Mouse (Mus musculus) liver, embryonic 11.5 days (tissue): Measurements from ENCODE around the gene Ppm1l. TPM values are rescaled to one million over a fixed set of nuclear protein-coding genes. Genes with fewer than 3 reads are reported as not detected.

Experiments used
- ATAC-seq: fragments of 200-750 bp; cut with Nextera tagmentation; replicated peaks from 2 replicates; pipeline ENCODE4 v1.8.0; 2017; ENCODE audit warnings: moderate number of reproducible peaks, mild to moderate bottlenecking, moderate TSS enrichment, moderate library complexity; ENCODE audit not compliant: low FRiP score
- DNase-seq: peaks from one replicate; pipeline ENCODE4 v3.0.0-alpha.2; 2017; ENCODE audit warnings: low spot score
- H3K27ac ChIP-seq: fragments of 300-500 bp; sonication (generic); 2 replicates; pipeline ENCODE4 v1.5.1; 2014; ENCODE audit warnings: mild to moderate bottlenecking, low read depth, low read length, control low read depth
- H3K27me3 ChIP-seq: fragments of 300-500 bp; sonication (generic); replicated peaks from 2 replicates; pipeline ENCODE4 v1.6.1; 2014; ENCODE audit warnings: low read length, mixed read lengths; ENCODE audit not compliant: control insufficient read depth, insufficient read depth
- H3K36me3 ChIP-seq: fragments of 300-500 bp; sonication (generic); 2 replicates; pipeline ENCODE4 v1.6.1; 2014; ENCODE audit warnings: mild to moderate bottlenecking, low read length, moderate library complexity, mixed read lengths; ENCODE audit not compliant: control insufficient read depth, insufficient read depth
- H3K4me1 ChIP-seq: fragments of 300-500 bp; sonication (generic); replicated peaks from 2 replicates; pipeline ENCODE4 v1.6.1; 2014; ENCODE audit warnings: low read length, mixed read lengths; ENCODE audit not compliant: control insufficient read depth, insufficient read depth
- H3K4me2 ChIP-seq: fragments of 300-500 bp; sonication (generic); 2 replicates; pipeline ENCODE4 v1.6.1; 2014; ENCODE audit warnings: mild to moderate bottlenecking, control low read depth, moderate library complexity
- H3K4me3 ChIP-seq: fragments of 300-500 bp; sonication (generic); 2 replicates; pipeline ENCODE4 v1.5.1; 2014; ENCODE audit warnings: low read depth, low read length, control low read depth
- H3K9ac ChIP-seq: fragments of 300-500 bp; sonication (generic); 2 replicates; pipeline ENCODE4 v1.6.1; 2014; ENCODE audit warnings: low read depth, low read length, control low read depth
- H3K9me3 ChIP-seq: fragments of 300-500 bp; sonication (generic); 2 replicates; pipeline ENCODE4 v1.6.1; 2016; ENCODE audit warnings: low read length, inconsistent platforms, mixed read lengths; ENCODE audit not compliant: control insufficient read depth
- WGBS: fragments of 180-500 bp; shearing (Covaris S2); extraction: QIAGEN DNeasy Blood & Tissue Kit; methylation state at CpG from one replicate; pipeline ENCODE4 v1.1.7; 2014; 5-methylcytosine and 5-hydroxymethylcytosine counted together
- polyA plus RNA-seq: library from polyadenylated mRNA; unstranded; fragments of >200 nt; fragmentation: Nextera tagmentation; extraction: Ambion mirVana; gene quantifications from 2 replicates; pipeline ENCODE4 v1.2.1, GENCODE M21; 2014

Gene Ppm1l
- polyA plus RNA-seq, 1 experiment from 2014 or later = 8.2 TPM

GRCm38 (mm10) chr3:69346514-69346913, 29.9 kb downstream of the Ppm1l start:
- H3K27me3 ChIP-seq = no peaks in the 10 kb centered on the region
- H3K9ac ChIP-seq = no peak overlapping the region
- H3K4me1 ChIP-seq = peaks cover 22% of the 10 kb centered on the region; the same call in 1 of the 2 replicates
- WGBS = 85% methylated on average over 4 of the region's 4 CpGs
- no peak overlapping the region for H3K4me3 ChIP-seq
- H3K36me3 ChIP-seq = no peaks in the 10 kb centered on the region
- no peak overlapping the region for H3K4me2 ChIP-seq
- ATAC-seq = no peak
- DNase-seq = no peak
- H3K9me3 ChIP-seq = no peaks in the 10 kb centered on the region
- H3K27ac ChIP-seq = no peak overlapping the region

GRCm38 (mm10) chr3:69348197-69348920, 31.7 kb downstream of the Ppm1l start:
- Histone ChIP-seq H3K4me2 (no peak overlapping the region), H3K4me3 (no peak overlapping the region), H3K27me3 (no peaks in the 10 kb centered on the region), H3K9ac (no peak overlapping the region), H3K27ac (no peak overlapping the region), H3K36me3 (no peaks in the 10 kb centered on the region), H3K9me3 (no peaks in the 10 kb centered on the region), H3K4me1 (peaks cover 15% of the 10 kb centered on the region; the same call in 1 of the 2 replicates)
- 79% methylated on average over 11 of the region's 11 CpGs for WGBS
- ATAC-seq = no peak
- no peak for DNase-seq

- Histone ChIP-seq H3K4me2 (no peak overlapping the region), H3K27me3 (no peaks in the 10 kb centered on the region), H3K36me3 (no peaks in the 10 kb centered on the region), H3K4me3 (no peak overlapping the region), H3K4me1 (peaks cover 15% of the 10 kb centered on the region; the same call in 1 of the 2 replicates), H3K9ac (no peak overlapping the region), H3K27ac (no peak overlapping the region), H3K9me3 (no peaks in the 10 kb centered on the region)
- DNase-seq = no peak
- no peak for ATAC-seq
- 71% methylated on average over 4 of the region's 4 CpGs for WGBS
Observed at GRCm38 (mm10) chr3:69348921-69349237, 32.2 kb downstream of the Ppm1l start.

- WGBS = 87% methylated on average over 6 of the region's 6 CpGs
- no peak for DNase-seq
- no peak overlapping the region for H3K27ac ChIP-seq
- H3K36me3 ChIP-seq = no peaks in the 10 kb centered on the region
- peaks cover 15% of the 10 kb centered on the region; the same call in 1 of the 2 replicates for H3K4me1 ChIP-seq
- no peaks in the 10 kb centered on the region for H3K9me3 ChIP-seq
- no peak overlapping the region for H3K4me3 ChIP-seq
- H3K27me3 ChIP-seq = no peaks in the 10 kb centered on the region
- H3K9ac ChIP-seq = no peak overlapping the region
- H3K4me2 ChIP-seq = no peak overlapping the region
- ATAC-seq = no peak
Observed at GRCm38 (mm10) chr3:69349973-69350372, 33.3 kb downstream of the Ppm1l start.

GRCm38 (mm10) chr3:69352194-69352593, 35.5 kb downstream of the Ppm1l start:
- no peak for ATAC-seq

GRCm38 (mm10) chr3:69354681-69355080, 38.0 kb downstream of the Ppm1l start:
- 70% methylated on average over 2 of the region's 2 CpGs for WGBS
- ATAC-seq (no peak), DNase-seq (no peak)
- H3K27ac ChIP-seq = no peak overlapping the region
- H3K36me3 ChIP-seq = no peaks in the 10 kb centered on the region
- H3K9me3 ChIP-seq = no peaks in the 10 kb centered on the region
- no peak overlapping the region for H3K9ac ChIP-seq
- no peak overlapping the region for H3K4me2 ChIP-seq
- H3K4me1 ChIP-seq = peaks cover 5% of the 10 kb centered on the region; the same call in 1 of the 2 replicates
- H3K27me3 ChIP-seq = no peaks in the 10 kb centered on the region
- no peak overlapping the region for H3K4me3 ChIP-seq

More at GRCm38 (mm10) chr3:69352194-69352593, 35.5 kb downstream of the Ppm1l start:
- Histone ChIP-seq H3K9ac (no peak overlapping the region), H3K4me2 (no peak overlapping the region), H3K36me3 (no peaks in the 10 kb centered on the region), H3K4me3 (no peak overlapping the region), H3K27me3 (no peaks in the 10 kb centered on the region), H3K4me1 (peaks cover 15% of the 10 kb centered on the region; the same call in 1 of the 2 replicates), H3K9me3 (no peaks in the 10 kb centered on the region), H3K27ac (no peak overlapping the region)
- no peak for DNase-seq
- 72% methylated on average over 1 of the region's 1 CpGs for WGBS

GRCm38 (mm10) chr3:69356078-69356665, 39.5 kb downstream of the Ppm1l start:
- Histone ChIP-seq H3K9ac (no peak overlapping the region), H3K27me3 (no peaks in the 10 kb centered on the region), H3K9me3 (no peaks in the 10 kb centered on the region), H3K4me1 (peaks cover 14% of the 10 kb centered on the region), H3K4me3 (no peak overlapping the region), H3K4me2 (no peak overlapping the region), H3K27ac (no peak overlapping the region), H3K36me3 (no peaks in the 10 kb centered on the region)
- DNase-seq (no peak), ATAC-seq (0 out of 2 replicates have a peak, but pooled peaks have one; percentile 45)
- 77% methylated on average over 7 of the region's 7 CpGs for WGBS

GRCm38 (mm10) chr3:69356781-69357180, 40.1 kb downstream of the Ppm1l start:
- Histone ChIP-seq H3K9me3 (no peaks in the 10 kb centered on the region), H3K4me2 (no peak overlapping the region), H3K9ac (no peak overlapping the region), H3K27ac (no peak overlapping the region), H3K27me3 (no peaks in the 10 kb centered on the region), H3K36me3 (no peaks in the 10 kb centered on the region), H3K4me3 (no peak overlapping the region), H3K4me1 (peaks cover 9% of the 10 kb centered on the region)
- ATAC-seq (no peak), DNase-seq (no peak)
- 69% methylated on average over 5 of the region's 5 CpGs for WGBS
